Mouse (Mus musculus): ENCODE data around the gene Dcp1b.

DNA sequence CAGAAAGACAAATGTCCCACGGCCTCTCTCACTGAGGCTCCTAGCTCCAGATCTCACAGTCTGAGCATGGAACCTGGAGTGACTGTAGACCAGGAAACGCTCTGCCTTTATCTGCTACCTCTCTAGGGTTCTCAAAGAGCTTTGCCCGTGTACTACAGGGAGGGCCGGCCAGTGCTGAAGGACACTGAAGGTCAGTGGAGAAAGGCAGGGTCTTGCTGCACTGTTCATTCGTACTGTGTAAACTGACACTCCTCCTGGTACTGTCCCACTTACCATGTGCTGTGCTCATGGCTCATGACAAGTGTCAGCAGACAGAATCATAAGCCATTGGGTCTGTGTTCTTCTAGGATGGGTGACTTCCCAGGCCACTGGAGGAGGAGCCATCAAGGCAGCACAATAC is 38.3 kb downstream of the Dcp1b start:
- TF ChIP-seq CTCF (IDR thresholded peaks at IDR 0.05) (no peak), EP300 (IDR thresholded peaks at IDR 0.05) (no peak)
